Mouse (Mus musculus) embryonic stem cell, embryonic (primary cell): ENCODE results near the gene Ppp6r3.

ENCODE experiments used
- CTCF ChIA-PET, 4 experiments: fragments of 300-600 bp in 2 of 4; fragments of 350-600 bp in 2 of 4; sonication (Branson Sonifier 250); formaldehyde crosslinking; loops; one replicate each; lab custom pipeline; 2022; ENCODE audit warnings: inconsistent platforms in 2 of 4; lab: Charles Lee
- POLR2A ChIA-PET, 4 experiments: fragments of 300-600 bp in 2 of 4; fragments of 350-600 bp in 2 of 4; sonication (Branson Sonifier 250); formaldehyde crosslinking; loops; one replicate each; lab custom pipeline; 2022; ENCODE audit warnings: antibody characterized with exemption in 4 of 4, inconsistent platforms in 1 of 4; lab: Charles Lee

Ppp6r3 gene

DNA sequence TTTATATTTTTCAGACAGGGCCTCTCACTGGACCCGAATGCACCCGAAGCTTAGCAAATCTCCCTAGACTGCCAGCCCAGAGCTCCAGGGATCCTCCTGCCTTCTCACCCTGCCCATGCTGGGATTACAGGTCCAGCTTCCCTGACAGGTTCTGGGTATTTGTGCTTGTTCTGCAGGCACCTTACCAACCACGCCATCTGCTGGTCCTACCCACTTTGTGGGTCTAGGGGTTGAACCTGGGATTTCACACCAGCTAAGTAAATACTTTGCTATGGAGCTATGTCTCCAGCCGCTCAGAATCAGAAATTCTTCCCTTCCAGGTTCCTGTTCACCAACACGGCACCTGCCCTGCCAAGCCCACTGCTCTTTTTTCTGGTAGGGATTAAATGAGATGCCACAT, 137.6 kb downstream of the Ppp6r3 start:
- ChIA-PET CTCF (interaction anchor here (0.5 to 7.3 kb wide), 54 partner anchors 9 to 1247 kb away, joined by 3 to 85 read pairs (median 6); partner anchors contain the start of genes Tesmin (in 3 of the 4), Cpt1a (in 2 of the 4), 1810055G02Rik (in 1 of the 4) and Gal (in 1 of the 4)), POLR2A (interaction anchor here in 3 of 4 experiments (0.5 to 3.4 kb wide), 26 partner anchors 9 to 549 kb away, joined by 3 to 23 read pairs (median 4); partner anchors contain the start of genes Tesmin (in 2 of the 3), Acy3 (in 1 of the 3), Cpt1a (in 1 of the 3) and Gal (in 1 of the 3))

DNA sequence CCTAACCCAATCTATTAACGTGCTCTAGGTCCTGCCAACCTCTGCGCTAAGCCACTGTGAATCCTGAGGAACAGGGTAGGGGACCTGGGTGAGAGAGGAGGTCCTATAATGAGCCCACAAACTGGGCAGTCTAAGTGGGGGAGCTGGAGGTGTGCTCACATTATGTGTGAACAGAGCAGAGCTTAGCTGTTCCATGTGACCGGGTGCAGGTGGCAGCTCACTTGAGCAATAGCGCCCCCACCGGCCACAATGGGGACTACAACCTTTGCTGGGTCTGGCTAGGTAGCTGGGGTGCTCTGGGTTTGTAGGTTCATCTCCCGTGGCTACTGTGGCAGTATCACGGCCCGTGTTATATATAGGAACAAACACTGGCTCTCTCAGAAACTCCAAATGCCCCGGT, 138.7 kb downstream of the Ppp6r3 start:
- POLR2A ChIA-PET: interaction anchor here (0.5 to 3.2 kb wide), 32 partner anchors 9 to 609 kb away, joined by 3 to 23 read pairs (median 4); partner anchors contain the start of genes Tesmin (in 2 of the 4), 1810055G02Rik (in 1 of the 4), Acy3 (in 1 of the 4) and Cpt1a (in 1 of the 4)
- CTCF ChIA-PET: interaction anchor here (0.5 to 7.3 kb wide), 81 partner anchors 8 to 877 kb away, joined by 3 to 85 read pairs (median 4); partner anchors contain the start of genes Tesmin (in 4 of the 4), Cpt1a (in 2 of the 4), Gal (in 2 of the 4) and Ndufs8 (in 1 of the 4)

DNA sequence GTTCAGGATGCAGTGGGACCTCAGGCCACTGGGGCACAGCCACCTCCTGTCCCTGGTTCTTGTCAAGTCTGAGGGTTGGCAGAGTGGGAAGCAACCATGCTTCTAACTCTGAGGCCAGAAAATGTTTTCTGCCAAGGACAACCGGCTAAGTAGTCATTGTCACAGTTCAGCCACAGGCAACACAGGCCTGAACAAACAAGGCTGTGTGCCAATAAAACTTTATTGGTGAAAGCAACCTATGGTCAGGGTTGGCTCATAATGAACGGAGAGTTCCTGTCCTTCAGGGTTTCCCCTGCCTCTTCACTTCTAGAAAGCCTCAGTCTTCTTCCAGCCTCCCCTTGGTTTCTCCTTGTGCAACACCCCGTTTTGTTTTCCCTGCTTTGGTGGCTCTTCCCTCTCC, 139.7 kb downstream of the Ppp6r3 start:
- CTCF ChIA-PET: interaction anchor here in 3 of 4 experiments (1.0 to 5.9 kb wide), 12 partner anchors 8 to 577 kb away, joined by 3 to 85 read pairs (median 11); partner anchors contain the start of gene Ndufv1 (in 1 of the 3)
- POLR2A ChIA-PET: interaction anchor here in 2 of 4 experiments (1.0 to 3.2 kb wide), 11 partner anchors 11 to 129 kb away, joined by 3 to 23 read pairs (median 5); partner anchors contain the start of gene Cpt1a (in 1 of the 2)

GRCm38 (mm10) chr19:3434641-3435040, 140.9 kb downstream of the Ppp6r3 start:
- CTCF ChIA-PET: interaction anchor here in 2 of 4 experiments (0.9 to 2.7 kb wide), 10 partner anchors 9 to 79 kb away, joined by 3 to 15 read pairs (median 4); partner anchors contain the start of genes Gal (in 1 of the 2) and Tesmin (in 1 of the 2)
- POLR2A ChIA-PET: interaction anchor here in 2 of 4 experiments (0.8 to 1.6 kb wide), 10 partner anchors 8 to 140 kb away, joined by 3 to 7 read pairs (median 4); partner anchors contain the start of gene Tesmin (in 1 of the 2)

- POLR2A ChIA-PET: interaction anchor here in 3 of 4 experiments (0.5 to 1.6 kb wide), 12 partner anchors 8 to 113 kb away, joined by 3 to 7 read pairs (median 4); partner anchors contain the start of gene Tesmin (in 1 of the 3)
- CTCF ChIA-PET: interaction anchor here in 2 of 4 experiments (0.9 to 2.7 kb wide), 10 partner anchors 9 to 79 kb away, joined by 3 to 15 read pairs (median 4); partner anchors contain the start of genes Gal (in 1 of the 2) and Tesmin (in 1 of the 2)
These were observed 141.4 kb downstream of the Ppp6r3 start for GRCm38 (mm10) chr19:3434124-3434523.

DNA sequence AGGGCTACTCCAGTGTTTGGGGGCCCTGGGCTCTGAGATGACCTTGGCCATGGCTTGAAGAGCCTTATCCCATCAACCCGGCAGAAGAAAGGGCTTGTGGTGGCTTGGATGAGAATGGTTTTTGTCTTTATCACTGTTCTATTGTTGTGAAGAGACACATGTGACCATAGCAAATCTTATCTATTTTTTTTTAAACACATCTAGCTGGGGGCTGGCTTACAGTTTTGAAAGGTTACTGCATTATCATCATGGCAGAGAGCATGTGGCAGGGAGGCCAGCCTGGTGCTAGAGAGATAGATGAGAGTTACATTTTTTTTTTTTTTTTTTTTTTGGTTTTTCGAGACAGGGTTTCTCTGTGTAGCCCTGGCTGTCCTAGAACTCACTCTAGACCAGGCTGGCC, 143.6 kb downstream of the Ppp6r3 start:
- CTCF ChIA-PET: no interaction called here
- POLR2A ChIA-PET: no interaction called here

GRCm38 (mm10) chr19:3431066-3431465, 144.5 kb downstream of the Ppp6r3 start:
- ChIA-PET POLR2A (interaction anchor here in 1 of 4 experiments (1.1 kb wide), 1 partner anchor 146 kb away, joined by 3 read pairs; no protein-coding TSS in a partner anchor), CTCF (no interaction called here)

- POLR2A ChIA-PET: interaction anchor here (0.5 to 4.1 kb wide), 10 partner anchors 10 to 290 kb away, joined by 3 to 16 read pairs (median 4); partner anchors contain the start of gene Tesmin (in 1 of the 4)
- CTCF ChIA-PET: interaction anchor here (0.5 to 2.6 kb wide), 13 partner anchors 8 to 293 kb away, joined by 3 to 21 read pairs (median 3); no protein-coding TSS in a partner anchor
These were observed 146.3 kb downstream of the Ppp6r3 start for GRCm38 (mm10) chr19:3429156-3429816.

DNA sequence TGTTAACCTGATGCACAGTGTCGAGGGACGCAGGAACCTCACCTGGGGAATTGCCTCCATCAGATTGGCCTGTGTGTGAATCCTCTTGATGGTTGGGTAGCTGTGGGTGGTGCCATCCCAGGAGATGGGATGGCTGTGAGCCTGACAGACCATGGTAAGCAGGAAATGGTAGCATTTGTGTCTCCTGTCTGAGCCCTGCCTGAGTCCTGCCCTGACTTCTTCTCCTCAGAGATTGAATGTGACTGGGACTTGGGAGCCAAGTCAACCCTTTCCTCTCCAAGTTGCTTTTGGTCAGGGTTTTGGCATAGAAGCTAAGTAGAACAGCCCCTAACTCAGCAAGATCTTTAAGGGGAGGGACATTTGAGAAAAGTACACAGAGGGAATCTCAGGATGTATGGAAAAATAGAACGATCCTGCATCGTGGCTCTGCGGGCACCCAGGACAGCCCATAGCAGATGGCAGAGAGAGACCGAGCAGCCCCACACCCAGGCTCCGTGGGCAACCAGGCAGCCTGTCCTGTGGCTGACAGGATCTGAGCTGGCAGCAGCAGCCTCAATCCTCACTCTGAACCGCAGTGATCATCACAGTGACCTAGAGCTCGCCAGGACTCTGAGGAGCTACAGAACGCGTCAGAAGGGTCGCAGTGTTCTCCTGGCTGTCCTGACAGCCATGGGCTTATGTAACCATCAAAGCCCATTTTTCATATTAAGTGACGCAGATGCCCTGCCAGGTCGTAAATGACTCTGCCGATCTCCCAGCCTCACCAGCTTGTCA, 147.3 kb downstream of the Ppp6r3 start:
- POLR2A ChIA-PET: interaction anchor here (0.6 to 4.1 kb wide), 15 partner anchors 9 to 1501 kb away, joined by 3 to 16 read pairs (median 4); partner anchors contain the start of gene Tesmin (in 1 of the 4)
- CTCF ChIA-PET: interaction anchor here in 3 of 4 experiments (0.6 to 2.6 kb wide), 7 partner anchors 9 to 443 kb away, joined by 3 to 21 read pairs (median 3); no protein-coding TSS in a partner anchor

GRCm38 (mm10) chr19:3424214-3424613, 151.3 kb downstream of the Ppp6r3 start:
- ChIA-PET CTCF (interaction anchor here in 3 of 4 experiments (0.5 to 3.3 kb wide), 4 partner anchors 13 to 595 kb away, joined by 3 to 13 read pairs (median 7); no protein-coding TSS in a partner anchor), POLR2A (interaction anchor here in 2 of 4 experiments (0.8 to 5.0 kb wide), 6 partner anchors 9 to 35 kb away, joined by 3 to 23 read pairs (median 4); partner anchors contain the start of gene Gal (in 1 of the 2))

- CTCF ChIA-PET: interaction anchor here in 2 of 4 experiments (1.0 to 3.3 kb wide), 3 partner anchors 14 to 19 kb away, joined by 3 to 13 read pairs (median 4); no protein-coding TSS in a partner anchor
These were observed 152.6 kb downstream of the Ppp6r3 start for GRCm38 (mm10) chr19:3422981-3423380.

GRCm38 (mm10) chr19:3422488-3422887, 153.1 kb downstream of the Ppp6r3 start:
- ChIA-PET CTCF (interaction anchor here in 2 of 4 experiments (1.0 to 3.3 kb wide), 3 partner anchors 14 to 18 kb away, joined by 3 to 13 read pairs (median 4); no protein-coding TSS in a partner anchor), POLR2A (interaction anchor here in 1 of 4 experiments (1.0 to 5.0 kb wide), 3 partner anchors 12 to 72 kb away, joined by 3 to 23 read pairs (median 7); no protein-coding TSS in a partner anchor)

More at GRCm38 (mm10) chr19:3422981-3423380, 152.6 kb downstream of the Ppp6r3 start:
- POLR2A ChIA-PET: interaction anchor here in 1 of 4 experiments (1.0 to 5.0 kb wide), 3 partner anchors 11 to 73 kb away, joined by 3 to 23 read pairs (median 7); no protein-coding TSS in a partner anchor

GRCm38 (mm10) chr19:3419251-3419650, 156.3 kb downstream of the Ppp6r3 start:
- POLR2A ChIA-PET: interaction anchor here in 1 of 4 experiments (1.1 to 3.3 kb wide), 2 partner anchors 9 to 16 kb away, joined by 3 to 16 read pairs; no protein-coding TSS in a partner anchor

DNA sequence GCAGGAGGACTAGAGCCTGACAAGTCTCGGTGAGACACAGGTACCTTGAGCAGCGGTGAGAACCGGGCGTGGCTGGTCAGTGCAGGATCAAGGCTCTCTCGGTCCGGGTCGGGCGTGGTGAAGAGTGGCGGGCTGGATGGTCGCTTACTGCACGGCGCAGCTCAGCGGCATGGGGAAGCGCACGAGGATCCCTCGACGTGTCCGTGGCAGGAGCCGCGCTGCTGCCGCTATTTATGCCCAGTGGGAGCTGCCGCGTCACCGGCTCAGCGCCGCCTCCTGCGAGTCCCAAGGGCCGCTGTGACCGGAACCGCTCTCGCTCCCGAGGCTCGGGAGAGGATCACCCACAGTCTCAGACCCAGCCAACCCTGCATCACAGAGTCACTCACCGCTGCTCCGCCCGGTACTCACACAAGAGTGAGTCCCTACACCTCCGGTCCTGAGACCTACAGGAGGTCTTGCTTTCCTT, 161.2 kb downstream of the Ppp6r3 start, which contains the start of gene Gal:
Gene Gal, minus strand, starts transcription at position 277 of the 466 bp plus-strand sequence.
- ChIA-PET CTCF (interaction anchor here (0.6 to 4.2 kb wide), 7 partner anchors 20 to 188 kb away, joined by 3 to 21 read pairs (median 3); no protein-coding TSS in a partner anchor), POLR2A (interaction anchor here in 2 of 4 experiments (1.1 to 1.6 kb wide), 5 partner anchors 10 to 92 kb away, joined by 3 to 7 read pairs (median 4); partner anchors contain the start of genes Cpt1a (in 1 of the 2) and Tesmin (in 1 of the 2))

More at GRCm38 (mm10) chr19:3419251-3419650, 156.3 kb downstream of the Ppp6r3 start:
- CTCF ChIA-PET: interaction anchor here (0.5 to 1.7 kb wide), 18 partner anchors 8 to 366 kb away, joined by 3 to 6 read pairs (median 3); no protein-coding TSS in a partner anchor

GRCm38 (mm10) chr19:3405531-3406281, 169.8 kb downstream of the Ppp6r3 start:
- POLR2A ChIA-PET: interaction anchor here in 1 of 4 experiments (0.6 to 1.2 kb wide), 4 partner anchors 12 to 99 kb away, joined by 3 to 9 read pairs (median 3); no protein-coding TSS in a partner anchor
- CTCF ChIA-PET: interaction anchor here in 3 of 4 experiments (0.6 to 1.1 kb wide), 3 partner anchors 14 to 105 kb away, joined by 3 to 4 read pairs (median 3); no protein-coding TSS in a partner anchor
